Mouse (Mus musculus) liver, postnatal 0 days (tissue): ENCODE measurements at regions not wholly inside any gene's neighbourhood (a gene's known extent, or its start where the extent isn't known, plus 50 kb on each side); places are given as distances from the start of the nearest gene placed in this dataset.

Source experiments
- CTCF ChIP-seq: sonication (generic); IDR thresholded peaks from 2 replicates; pipeline ENCODE4 v1.5.1; 2016; ENCODE audit warnings: antibody characterized with exemption, low read depth
- EP300 ChIP-seq: IDR thresholded peaks from 2 replicates; pipeline ENCODE4 v1.6.1; 2016; ENCODE audit warnings: antibody characterized with exemption, low read depth, mild to moderate bottlenecking

DNA sequence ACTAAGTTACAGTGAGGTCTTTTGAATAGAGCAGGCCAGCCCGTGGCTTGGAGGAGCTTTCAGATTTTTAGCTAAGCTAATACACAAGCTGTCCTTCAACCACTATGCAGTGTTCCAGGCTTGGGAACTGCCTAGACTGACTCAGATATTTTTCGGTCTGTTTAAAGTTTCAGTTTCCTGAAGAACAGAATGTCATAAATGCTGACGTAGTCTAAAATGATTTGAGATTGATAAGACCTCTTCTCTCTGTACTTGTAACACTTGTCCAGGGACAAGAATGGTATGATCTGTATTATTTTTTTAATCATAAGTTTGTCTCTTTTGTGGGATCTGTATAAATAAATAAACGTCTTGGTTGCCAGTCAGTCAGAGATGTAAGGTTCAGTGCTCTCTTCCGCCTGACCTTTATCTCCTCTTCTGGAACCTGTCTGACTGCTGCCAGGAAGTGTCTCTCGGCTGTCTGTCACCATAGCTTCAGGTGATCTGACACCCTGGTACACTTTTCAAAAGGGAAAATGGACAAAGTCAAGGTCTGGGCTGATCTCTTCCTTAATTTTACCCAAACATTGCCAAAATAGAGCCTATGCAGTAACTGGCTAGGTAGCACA, 74.3 kb upstream of the Spin1 start:
- TF ChIP-seq CTCF (no peak), EP300 (no peak)
